In the genomic region with DNA sequence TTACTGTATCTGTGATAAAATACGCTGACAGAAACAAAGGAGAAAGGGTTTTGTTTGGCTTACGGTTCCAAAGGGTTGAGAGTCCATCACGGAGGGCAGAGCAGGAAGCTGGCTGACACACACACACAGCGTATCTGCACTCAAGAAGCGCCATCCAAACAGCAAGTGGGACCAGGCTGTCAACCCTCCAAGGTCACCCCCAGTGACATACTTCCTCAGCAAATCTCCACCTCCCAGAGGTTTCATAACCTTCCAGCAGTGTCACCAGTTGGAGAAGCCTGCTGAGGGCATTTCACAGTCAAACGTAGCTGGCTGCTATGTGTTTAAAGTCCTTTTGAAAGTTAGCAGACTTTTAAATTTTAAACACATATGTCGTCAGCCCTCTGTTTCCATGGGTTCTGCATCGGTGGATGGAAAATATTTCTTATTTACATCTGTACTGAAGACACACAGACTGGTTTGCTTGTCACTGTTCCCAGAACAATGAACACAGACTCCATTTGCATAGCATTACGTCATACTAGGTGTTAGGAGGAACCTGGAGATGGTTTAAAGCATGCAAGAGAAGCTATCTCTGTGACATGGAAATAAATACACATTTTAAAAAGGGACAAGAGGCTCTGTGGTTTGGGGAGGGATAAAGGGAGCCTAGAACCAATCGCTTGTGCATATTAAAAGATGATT, we compare ENCODE assay signal across 16 mouse cellular contexts.
"Had no signal": no experiment of that assay in that cellular context is flagged by ENCODE, and none has a peak within 500 bp of the region (broad histone marks: within the 10 kb centered on the region; RNA-seq: fewer than 3 reads in every experiment).

No protein-coding gene starts in this region.

- H3K9me3 ChIP-seq: limb, embryonic 15.5 days; midbrain, embryonic 13.5 days had no signal

- H3K27me3 ChIP-seq: limb, embryonic 12.5 days; limb, embryonic 15.5 days; liver, embryonic 13.5 days; midbrain, embryonic 13.5 days had no signal

- H3K4me2 ChIP-seq: limb, embryonic 12.5 days; limb, embryonic 15.5 days; liver, embryonic 13.5 days; midbrain, embryonic 13.5 days had no signal

- DNase-seq: kidney, adult 2 months; kidney, postnatal 25 days; left cerebral cortex, postnatal 4 days; liver, embryonic 13.5 days; lung, adult 2 months; lung, postnatal 14 days; lung, postnatal 4 days; thymus, adult 2 months; thymus, postnatal 14 days; thymus, postnatal 4 days had no signal

- H3K4me3 ChIP-seq: layer of hippocampus, adult 2 months; limb, embryonic 12.5 days; limb, embryonic 15.5 days; liver, embryonic 13.5 days; midbrain, embryonic 13.5 days had no signal

- H3K36me3 ChIP-seq: limb, embryonic 12.5 days; limb, embryonic 15.5 days; liver, embryonic 13.5 days; midbrain, embryonic 13.5 days had no signal

- H3K27ac ChIP-seq: kidney, postnatal 0 days; layer of hippocampus, adult 2 months; limb, embryonic 12.5 days; limb, embryonic 15.5 days; liver, embryonic 13.5 days; midbrain, embryonic 13.5 days; stomach, postnatal 0 days had no signal

- ATAC-seq: midbrain, embryonic 13.5 days had no signal

- H3K4me1 ChIP-seq: limb, embryonic 12.5 days; limb, embryonic 15.5 days; liver, embryonic 13.5 days; midbrain, embryonic 13.5 days had no signal

- H3K9ac ChIP-seq: limb, embryonic 12.5 days; limb, embryonic 15.5 days; liver, embryonic 13.5 days; midbrain, embryonic 13.5 days had no signal
